Mouse (Mus musculus) erythroblast, embryonic 14.5 days (primary cell): Measurements from ENCODE around the gene D17Wsu92e.

Source experiments
- GATA1 ChIP-seq: IDR thresholded peaks from 2 replicates; pipeline ENCODE4 v1.6.1; 2012; ENCODE audit warnings: low read length, inconsistent platforms, mixed read lengths
- TAL1 ChIP-seq: IDR thresholded peaks from 3 replicates; pipeline ENCODE4 v1.6.1; 2012; ENCODE audit warnings: low read length, inconsistent platforms, mixed read lengths

DNA sequence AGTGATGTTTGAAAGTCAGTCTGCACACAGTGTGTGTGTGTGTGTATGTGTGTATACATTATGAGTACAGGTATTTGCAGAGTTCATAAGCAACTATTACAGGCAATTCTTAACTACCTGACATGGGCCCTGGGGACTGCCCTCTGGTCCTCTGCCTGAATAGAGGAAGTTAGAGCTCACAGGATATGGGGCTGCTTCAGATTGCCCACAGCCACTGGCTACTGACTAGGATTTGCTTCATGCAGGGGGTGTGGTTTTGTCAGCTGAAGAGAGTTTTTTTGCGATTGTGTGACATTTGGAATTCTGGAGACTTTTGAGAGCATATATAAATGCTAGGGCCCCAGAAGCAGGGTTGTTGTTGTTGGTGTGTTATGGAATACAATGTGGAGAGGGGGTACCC lies 4.5 kb upstream of the D17Wsu92e start:
- TF ChIP-seq GATA1 (no peak), TAL1 (no peak)
